Mouse (Mus musculus): Measurements from ENCODE around the gene Mbd6.

Gene Mbd6

GRCm38 (mm10) chr10:127287936-127288293, 903 bp downstream of the Mbd6 start:
- no peak for DNase-seq (ENCODE audit: low spot score in 2 of 2)

- no peak for DNase-seq (ENCODE audit: low spot score in 2 of 2)
Observed at GRCm38 (mm10) chr10:127287271-127287935, 1.4 kb downstream of the Mbd6 start.

- no peak for DNase-seq (ENCODE audit: low spot score in 2 of 2)
Observed at GRCm38 (mm10) chr10:127286730-127287129, 2.1 kb downstream of the Mbd6 start.

- no peak for DNase-seq (ENCODE audit: low spot score in 2 of 2)
Observed at GRCm38 (mm10) chr10:127286194-127286593, 2.6 kb downstream of the Mbd6 start.

GRCm38 (mm10) chr10:127285644-127286043, 3.2 kb downstream of the Mbd6 start:
- no peak for DNase-seq (ENCODE audit: low spot score in 2 of 2)

GRCm38 (mm10) chr10:127284724-127285500, 3.9 kb downstream of the Mbd6 start:
- DNase-seq (ENCODE audit: low spot score in 2 of 2): no peak

GRCm38 (mm10) chr10:127284105-127284622, 4.7 kb downstream of the Mbd6 start:
- DNase-seq (ENCODE audit: low spot score in 2 of 2): no peak

- no peak for DNase-seq (ENCODE audit: low spot score in 2 of 2)
Observed at GRCm38 (mm10) chr10:127282620-127283215, 6.1 kb downstream of the Mbd6 start.

GRCm38 (mm10) chr10:127281316-127281715, 7.5 kb downstream of the Mbd6 start:
- DNase-seq (ENCODE audit: low spot score in 2 of 2): no peak

- DNase-seq (ENCODE audit: low spot score in 2 of 2): no peak
Observed at GRCm38 (mm10) chr10:127279730-127280129, 9.1 kb downstream of the Mbd6 start.

GRCm38 (mm10) chr10:127274261-127275022, 14.4 kb downstream of the Mbd6 start:
- DNase-seq (ENCODE audit: low spot score in 2 of 2): no peak

- DNase-seq (ENCODE audit: low spot score in 2 of 2): no peak
Observed at GRCm38 (mm10) chr10:127272371-127272770, 16.4 kb downstream of the Mbd6 start.

- no peak for DNase-seq (ENCODE audit: low spot score in 2 of 2)
Observed at GRCm38 (mm10) chr10:127269884-127270283, 18.9 kb downstream of the Mbd6 start.

GRCm38 (mm10) chr10:127269036-127269435, 19.8 kb downstream of the Mbd6 start:
- DNase-seq (ENCODE audit: low spot score in 2 of 2): no peak

GRCm38 (mm10) chr10:127268401-127268800, 20.4 kb downstream of the Mbd6 start:
- DNase-seq (ENCODE audit: low spot score in 2 of 2): no peak

- no peak for DNase-seq (ENCODE audit: low spot score in 2 of 2)
Observed at GRCm38 (mm10) chr10:127267318-127267717, 21.5 kb downstream of the Mbd6 start.

GRCm38 (mm10) chr10:127266112-127267091, 22.4 kb downstream of the Mbd6 start, which contains the start of gene Dctn2:
Dctn2 (plus strand) TSS chr10:127266368.
- peak; percentile 89 to 94 for DNase-seq (ENCODE audit: low spot score in 2 of 2)

- DNase-seq (ENCODE audit: low spot score in 2 of 2): no peak
Observed at GRCm38 (mm10) chr10:127265727-127266111, 23.1 kb downstream of the Mbd6 start.

- DNase-seq (ENCODE audit: low spot score in 2 of 2): no peak
Observed at GRCm38 (mm10) chr10:127264971-127265370, 23.8 kb downstream of the Mbd6 start.

- no peak for DNase-seq (ENCODE audit: low spot score in 2 of 2)
Observed at GRCm38 (mm10) chr10:127264336-127264735, 24.5 kb downstream of the Mbd6 start.

- no peak for DNase-seq (ENCODE audit: low spot score in 2 of 2)
Observed at GRCm38 (mm10) chr10:127263631-127264030, 25.2 kb downstream of the Mbd6 start.

Measured in frontal cortex, postnatal 14 days (tissue).